Mouse (Mus musculus): ENCODE measurements around the gene Mei1.

DNA sequence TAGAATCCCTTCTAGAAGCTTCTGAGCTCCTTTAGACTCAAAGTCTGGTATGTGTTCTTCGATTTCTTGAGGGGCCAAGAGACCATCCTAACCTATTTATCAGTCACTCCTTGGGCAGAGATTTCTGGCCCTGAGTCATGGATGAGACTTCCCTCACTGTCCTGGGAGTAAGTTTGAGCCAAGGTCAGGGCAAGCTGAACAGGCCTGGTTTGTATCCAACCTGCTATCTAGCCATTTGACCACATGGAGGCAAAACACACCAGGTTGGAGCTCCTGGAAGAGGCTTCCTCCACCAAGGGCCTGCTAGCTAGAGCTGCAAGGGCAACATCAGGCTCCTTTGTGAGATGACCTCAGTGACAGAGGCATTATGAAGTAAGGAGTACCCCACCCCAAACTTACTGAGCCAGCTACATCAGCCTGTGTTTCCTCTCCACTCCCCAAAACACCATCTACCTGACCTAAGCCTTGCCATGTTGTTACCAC is 11.0 kb upstream of the Mei1 start, which contains the start of gene 4930407I10Rik:
- TF ChIP-seq CTCF (IDR thresholded peaks at IDR 0.05; ENCODE audit: borderline replicate concordance, extremely low read depth, insufficient read depth, insufficient read length) = no peak
- TF ChIP-seq POLR2A (IDR thresholded peaks at IDR 0.05; ENCODE audit: borderline replicate concordance, extremely low read depth, insufficient read depth, insufficient read length, poor library complexity, severe bottlenecking) = no peak
